Mouse (Mus musculus): ENCODE measurements around the gene Lhx4. TPM values are rescaled to one million over a fixed set of nuclear protein-coding genes. Genes with fewer than 3 reads are reported as not detected.

Gene Lhx4
- total RNA-seq (2015; ENCODE audit: low replicate concordance) (not detected in 2 replicates), total RNA-seq (2017; ENCODE audit: low replicate concordance) (not detected in 2 replicates)

DNA sequence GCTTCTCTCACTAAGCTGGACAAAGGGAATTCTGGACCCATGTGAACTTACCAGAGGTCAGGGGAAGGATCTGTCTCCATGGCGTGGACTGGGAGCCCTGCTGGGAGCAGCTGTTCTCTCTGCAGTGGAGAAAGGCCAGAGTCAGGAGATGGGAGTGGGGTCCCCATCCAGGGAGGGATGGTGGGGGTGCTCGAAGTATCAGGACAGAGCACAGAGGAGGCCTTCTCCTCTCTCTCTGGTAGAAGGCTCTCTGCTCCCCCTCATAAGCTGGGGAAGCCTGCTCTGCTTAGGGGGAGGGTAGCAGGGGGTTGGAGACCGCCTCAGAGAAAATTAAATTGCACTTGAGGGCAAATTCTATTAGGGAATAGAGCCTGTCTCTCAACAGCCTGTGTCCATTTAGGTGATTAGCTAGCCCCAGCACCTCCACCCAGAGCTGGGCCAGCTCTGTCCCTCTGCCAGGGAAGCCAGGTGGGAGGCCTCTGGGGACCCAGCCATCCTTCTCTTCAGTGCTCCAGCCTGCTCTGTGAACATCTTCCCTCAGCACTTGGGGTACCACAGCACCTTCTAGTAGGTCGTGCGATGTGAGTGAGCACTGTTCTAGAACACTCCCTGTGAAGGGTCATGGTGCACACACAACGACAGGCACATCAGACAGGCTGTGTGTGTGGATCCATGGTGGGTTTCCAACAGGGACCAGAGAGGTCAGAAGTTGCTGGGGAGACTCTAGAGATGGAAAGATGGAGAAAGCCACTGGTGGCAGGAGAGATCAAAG, at the start of gene Lhx4:
Lhx4 (minus strand) TSS at position 201 of the 772 bp plus-strand sequence.
- no peak for ATAC-seq (replicated peaks; ENCODE audit: low FRiP score, poor library complexity, severe bottlenecking)

GRCm38 (mm10) chr1:155798000-155798399, 46.5 kb upstream of the Lhx4 start:
- no peak for ATAC-seq (replicated peaks; ENCODE audit: low FRiP score, poor library complexity, severe bottlenecking)

DNA sequence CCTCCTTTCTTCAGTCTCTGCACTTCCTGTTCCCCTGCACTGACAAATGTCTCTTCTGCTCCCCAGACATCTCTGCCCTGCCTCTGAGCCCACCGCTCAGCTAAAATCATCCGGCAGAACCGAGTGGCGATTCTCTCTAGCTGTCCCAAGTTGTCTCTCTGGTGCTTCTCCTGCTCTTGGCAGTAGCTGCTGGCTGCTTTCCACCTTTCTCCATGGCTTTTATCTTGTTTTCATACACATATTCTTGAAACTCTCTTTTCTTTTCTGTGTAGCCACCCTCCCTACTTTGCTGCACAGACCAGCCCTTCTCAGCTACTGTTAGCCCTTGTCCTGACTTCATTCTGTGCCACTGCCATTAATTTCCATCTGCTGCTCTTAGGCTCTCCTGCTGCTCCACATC, 45.9 kb upstream of the Lhx4 start:
- ATAC-seq (replicated peaks; ENCODE audit: low FRiP score, poor library complexity, severe bottlenecking), result no peak

GRCm38 (mm10) chr1:155796757-155797405, 45.4 kb upstream of the Lhx4 start:
- ATAC-seq (replicated peaks; ENCODE audit: low FRiP score, poor library complexity, severe bottlenecking), result no peak

- ATAC-seq (replicated peaks; ENCODE audit: low FRiP score, poor library complexity, severe bottlenecking), result no peak
Observed at GRCm38 (mm10) chr1:155795791-155796233, 44.3 kb upstream of the Lhx4 start.

DNA sequence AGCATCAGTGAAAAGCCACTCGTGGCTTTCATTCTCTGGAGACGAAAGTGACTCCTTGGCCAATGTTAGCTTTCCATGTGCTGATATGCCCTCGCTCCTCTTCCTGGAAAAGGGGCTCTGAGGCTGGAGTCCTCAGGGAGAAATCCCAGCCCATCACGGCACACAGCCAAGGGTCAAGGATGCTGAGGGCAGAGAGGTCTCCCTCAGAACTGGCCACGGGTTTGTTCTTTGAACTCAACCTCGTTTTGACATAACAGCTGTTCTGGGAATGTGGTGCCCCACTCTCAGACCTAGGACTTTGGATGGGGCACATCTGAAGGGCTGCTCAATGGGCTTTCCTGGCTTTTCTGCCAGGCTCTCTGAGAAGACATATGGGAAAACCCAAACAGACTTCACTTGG, 43.4 kb upstream of the Lhx4 start:
- no peak for ATAC-seq (replicated peaks; ENCODE audit: low FRiP score, poor library complexity, severe bottlenecking)

- no peak for ATAC-seq (replicated peaks; ENCODE audit: low FRiP score, poor library complexity, severe bottlenecking)
Observed at GRCm38 (mm10) chr1:155791919-155792318, 40.4 kb upstream of the Lhx4 start.

DNA sequence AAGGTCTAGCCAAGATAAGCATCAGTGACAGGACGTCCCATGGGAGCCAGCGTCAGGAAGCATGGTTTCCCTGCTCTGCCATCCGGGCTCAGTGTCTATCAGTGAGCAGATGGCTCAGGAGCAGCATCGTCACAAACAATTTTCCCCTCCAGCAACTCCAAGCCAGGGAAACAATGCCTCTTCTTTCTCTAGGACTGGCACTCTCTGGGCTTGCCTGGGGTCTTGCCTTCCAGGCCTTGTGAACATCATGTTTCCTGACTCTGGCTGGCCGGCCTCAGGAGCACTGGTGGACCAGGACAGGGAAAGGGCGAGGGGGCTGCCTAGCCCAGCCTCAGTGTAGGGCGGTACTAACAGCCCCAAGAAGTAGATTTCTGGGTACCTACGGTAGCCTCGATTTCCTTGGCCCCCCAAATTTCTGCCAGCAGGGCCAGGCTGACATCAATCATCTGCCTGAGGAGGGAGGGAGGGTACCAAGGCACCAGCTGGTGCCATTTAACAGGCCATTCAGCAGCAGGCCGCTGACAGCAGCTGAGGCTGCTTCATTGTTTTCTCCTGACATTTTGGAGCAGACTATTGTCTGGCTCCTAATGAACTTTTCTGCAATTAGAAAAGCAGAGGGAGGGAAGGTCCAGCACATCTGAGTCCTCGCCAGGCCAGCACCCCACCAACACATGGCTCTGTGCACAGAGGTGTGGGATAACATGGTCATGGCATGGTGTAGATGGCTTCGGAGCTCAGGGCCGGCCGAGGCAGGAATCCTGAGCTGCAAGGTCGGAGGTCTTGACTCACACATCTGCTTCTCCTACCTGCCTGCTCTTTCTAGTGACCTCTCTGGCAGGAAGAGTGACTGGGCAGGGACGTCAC, 38.9 kb upstream of the Lhx4 start:
- no peak for ATAC-seq (replicated peaks; ENCODE audit: low FRiP score, poor library complexity, severe bottlenecking)

DNA sequence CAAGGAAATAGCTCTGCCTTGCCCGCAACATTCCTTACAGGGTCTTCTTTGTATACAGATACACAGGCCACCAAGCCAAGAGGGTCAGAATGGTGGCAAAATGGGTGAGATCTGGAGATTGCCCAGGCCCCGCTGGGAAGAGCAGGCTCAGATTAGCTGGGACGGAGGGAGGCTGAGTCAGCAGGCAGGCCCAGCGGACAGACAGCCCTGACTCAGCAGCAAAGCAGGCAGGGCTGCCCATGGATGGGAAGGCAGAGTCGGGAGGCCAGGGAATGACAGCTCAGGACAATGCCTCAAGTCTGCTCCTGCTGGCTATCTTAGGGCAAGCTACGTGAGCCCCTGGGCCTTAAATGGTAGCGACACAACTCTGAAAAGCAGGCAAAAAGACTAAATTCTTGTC, 34.4 kb upstream of the Lhx4 start:
- no peak for ATAC-seq (replicated peaks; ENCODE audit: low FRiP score, poor library complexity, severe bottlenecking)

DNA sequence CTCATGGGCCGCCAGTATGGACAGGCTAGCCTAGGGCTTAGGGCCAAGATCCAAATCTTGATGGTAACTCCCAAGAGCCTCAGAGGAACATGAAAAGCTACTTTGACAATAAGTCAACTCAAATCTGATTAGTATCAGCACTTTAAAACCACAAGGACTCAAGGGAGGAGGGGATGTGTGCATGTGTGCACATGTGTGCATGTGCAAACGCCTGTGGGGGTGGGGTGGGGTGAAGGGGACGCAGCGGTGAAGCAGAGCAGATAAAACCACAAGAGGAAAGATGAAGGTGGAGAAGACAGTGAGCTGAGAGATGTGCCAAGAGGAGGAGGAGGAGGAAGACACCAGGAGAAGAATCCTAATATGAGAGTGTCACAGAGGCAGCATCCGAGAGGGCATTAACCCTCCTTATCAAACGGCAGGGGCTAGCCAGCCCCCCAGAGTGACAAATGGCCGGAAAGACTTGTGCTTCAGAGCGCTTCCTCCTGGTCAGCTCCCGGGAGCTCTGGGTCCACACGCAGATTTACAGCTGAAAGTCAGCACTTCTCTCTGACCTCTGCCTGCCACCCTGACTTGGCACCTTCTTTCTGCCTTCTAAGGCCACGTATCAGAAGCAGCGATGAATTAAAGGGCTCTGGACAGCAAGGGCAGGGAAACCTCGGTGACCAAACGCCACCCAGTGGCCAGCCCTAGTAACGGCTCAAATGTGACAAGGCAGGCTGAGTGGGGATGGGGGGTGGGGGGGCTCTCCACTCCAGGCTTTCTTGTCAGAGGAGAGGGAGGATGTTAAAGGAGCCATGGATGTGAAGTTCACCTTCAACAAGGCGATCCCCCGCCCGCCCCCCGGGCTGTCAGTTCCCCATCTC, 33.1 kb upstream of the Lhx4 start:
- ATAC-seq (replicated peaks; ENCODE audit: low FRiP score, poor library complexity, severe bottlenecking), result no peak

DNA sequence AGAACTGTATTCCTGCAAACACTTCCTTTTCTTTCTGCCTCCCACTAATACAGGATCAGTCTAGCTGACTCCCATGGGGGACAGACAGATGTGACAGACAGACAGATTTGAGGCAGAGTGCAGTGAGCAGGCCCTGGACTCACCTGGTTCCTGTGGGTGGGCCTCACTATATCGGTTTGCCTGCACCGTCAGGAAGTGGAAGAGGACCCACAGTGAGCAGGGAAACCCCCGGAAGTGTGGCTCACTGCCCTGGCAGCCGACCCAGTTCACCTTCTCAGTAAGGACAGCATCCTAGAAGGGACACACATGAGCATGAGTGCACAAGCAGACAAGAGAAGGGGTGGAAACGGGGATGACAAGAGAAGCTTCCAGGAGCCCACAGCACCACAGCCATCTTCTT, 30.9 kb upstream of the Lhx4 start:
- no peak for ATAC-seq (replicated peaks; ENCODE audit: low FRiP score, poor library complexity, severe bottlenecking)

DNA sequence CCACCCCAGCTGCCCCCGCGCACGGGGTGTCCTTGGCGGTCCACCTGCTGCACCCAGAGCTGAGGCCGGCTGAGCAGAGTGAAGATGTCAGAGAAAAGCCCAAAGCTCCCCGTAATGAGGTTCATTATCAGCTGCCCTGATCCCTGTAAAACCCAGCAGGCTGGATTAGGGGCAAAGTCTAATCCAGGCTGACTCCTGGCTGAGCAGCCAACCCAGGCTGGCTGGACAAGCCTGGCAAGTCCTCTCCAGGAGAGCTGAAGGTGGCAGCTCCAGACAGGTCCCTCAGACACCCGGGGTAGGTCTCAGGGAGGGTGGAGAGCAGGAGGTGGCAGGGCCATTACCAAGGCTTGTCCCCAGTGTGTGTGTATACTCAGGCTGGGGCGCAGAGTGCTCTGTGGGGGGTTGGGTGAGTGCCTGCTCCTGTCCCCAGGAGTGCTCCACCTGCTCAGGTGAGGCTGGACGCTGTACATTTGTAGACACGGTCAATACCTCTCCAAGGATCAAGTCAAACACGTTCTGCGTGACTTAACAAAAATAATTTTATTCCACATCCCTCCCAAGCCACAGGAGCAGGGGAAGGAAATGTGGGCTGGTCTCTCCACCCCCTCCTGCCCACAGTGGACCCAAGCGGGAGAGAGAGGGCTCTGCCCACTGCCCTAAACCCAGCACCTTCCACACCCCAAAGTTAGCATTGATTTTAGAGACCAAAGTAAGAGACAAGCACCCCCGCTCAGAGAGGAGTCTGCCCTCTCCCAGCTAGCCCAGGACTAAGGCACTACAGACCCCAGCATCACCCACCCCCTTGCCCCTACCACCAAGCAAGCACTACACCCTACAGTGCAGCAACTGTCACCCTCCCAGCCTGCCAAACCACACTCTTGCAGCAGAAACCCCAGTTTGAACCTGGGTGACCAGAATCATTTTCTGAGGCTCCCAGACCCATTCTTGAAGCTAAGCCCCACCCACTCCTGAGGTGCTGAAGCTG, 26.4 kb upstream of the Lhx4 start:
- no peak for ATAC-seq (replicated peaks; ENCODE audit: low FRiP score, poor library complexity, severe bottlenecking)

GRCm38 (mm10) chr1:155759167-155759566, 7.7 kb upstream of the Lhx4 start:
- no peak for ATAC-seq (replicated peaks; ENCODE audit: low FRiP score, poor library complexity, severe bottlenecking)

DNA sequence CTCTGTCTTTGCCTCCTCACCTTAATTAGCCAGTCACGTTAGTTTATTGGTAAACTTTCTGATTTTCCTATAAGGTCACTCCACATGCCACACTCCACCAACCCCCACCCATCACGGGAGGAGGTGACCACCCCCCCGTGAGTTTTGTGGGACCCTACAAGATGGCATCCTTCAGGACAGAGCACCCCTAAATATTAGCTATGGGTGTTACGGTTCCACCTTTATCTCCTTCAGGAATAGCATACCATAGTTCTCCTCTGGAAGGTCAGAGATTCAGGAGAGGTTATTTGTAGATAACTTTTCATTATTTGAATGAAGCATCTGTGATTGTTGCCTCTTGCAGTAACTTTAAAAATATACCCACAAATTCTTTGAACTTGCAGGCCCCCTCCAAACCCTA, 7.2 kb upstream of the Lhx4 start:
- no peak for ATAC-seq (replicated peaks; ENCODE audit: low FRiP score, poor library complexity, severe bottlenecking)

GRCm38 (mm10) chr1:155757621-155758020, 6.1 kb upstream of the Lhx4 start:
- ATAC-seq (replicated peaks; ENCODE audit: low FRiP score, poor library complexity, severe bottlenecking), result no peak

GRCm38 (mm10) chr1:155753411-155753810, 1.9 kb upstream of the Lhx4 start:
- no peak for ATAC-seq (replicated peaks; ENCODE audit: low FRiP score, poor library complexity, severe bottlenecking)

DNA sequence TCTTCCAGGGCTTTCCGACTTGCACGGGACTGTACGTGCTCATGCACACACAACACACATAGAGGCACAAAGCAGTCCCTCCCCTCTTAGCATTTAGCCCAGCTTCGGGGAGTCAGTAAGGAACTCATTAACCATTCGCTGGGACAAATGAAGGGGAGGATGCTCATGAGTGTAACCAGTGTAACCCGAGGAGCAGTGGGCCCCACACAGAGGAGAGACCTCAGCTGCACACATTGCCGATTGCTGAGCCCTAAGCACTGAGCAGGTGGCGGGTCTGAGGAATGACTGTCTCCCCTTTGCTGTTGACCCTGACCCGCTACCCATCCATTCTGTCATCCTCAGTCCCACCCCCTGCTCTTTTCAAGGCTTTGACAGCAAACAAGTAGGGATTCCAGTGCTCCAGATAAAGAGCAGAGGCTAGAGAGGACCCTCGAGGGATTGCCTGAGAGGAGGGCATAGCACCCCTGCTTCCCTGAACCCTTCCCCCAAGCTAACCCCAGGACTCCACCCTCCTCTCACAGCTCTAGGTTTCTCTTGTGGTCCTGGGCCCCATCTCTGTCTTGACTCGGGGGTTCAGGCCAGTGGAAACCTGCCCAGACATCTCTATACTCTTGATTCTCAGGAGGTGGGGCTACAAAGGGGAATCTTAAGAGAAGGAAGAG, 836 bp downstream of the Lhx4 start:
- no peak for ATAC-seq (replicated peaks; ENCODE audit: low FRiP score, poor library complexity, severe bottlenecking)

- no peak for ATAC-seq (replicated peaks; ENCODE audit: low FRiP score, poor library complexity, severe bottlenecking)
Observed at GRCm38 (mm10) chr1:155747911-155748310, 3.6 kb downstream of the Lhx4 start.
